Mouse (Mus musculus): ENCODE data around the gene Ackr3.

GRCm38 (mm10) chr1:90212901-90213300 is 9.1 kb downstream of the Ackr3 start:
- TF ChIP-seq CTCF (IDR thresholded peaks at IDR 0.05; ENCODE audit: borderline replicate concordance, insufficient read depth, low read length): no peak
- no peak for TF ChIP-seq POLR2A (IDR thresholded peaks at IDR 0.05; ENCODE audit: low read depth, low read length)

All from embryonic fibroblast, embryonic 13.5 days (primary cell).